ENCODE assay signal across 8 mouse cellular contexts in the genomic region with DNA sequence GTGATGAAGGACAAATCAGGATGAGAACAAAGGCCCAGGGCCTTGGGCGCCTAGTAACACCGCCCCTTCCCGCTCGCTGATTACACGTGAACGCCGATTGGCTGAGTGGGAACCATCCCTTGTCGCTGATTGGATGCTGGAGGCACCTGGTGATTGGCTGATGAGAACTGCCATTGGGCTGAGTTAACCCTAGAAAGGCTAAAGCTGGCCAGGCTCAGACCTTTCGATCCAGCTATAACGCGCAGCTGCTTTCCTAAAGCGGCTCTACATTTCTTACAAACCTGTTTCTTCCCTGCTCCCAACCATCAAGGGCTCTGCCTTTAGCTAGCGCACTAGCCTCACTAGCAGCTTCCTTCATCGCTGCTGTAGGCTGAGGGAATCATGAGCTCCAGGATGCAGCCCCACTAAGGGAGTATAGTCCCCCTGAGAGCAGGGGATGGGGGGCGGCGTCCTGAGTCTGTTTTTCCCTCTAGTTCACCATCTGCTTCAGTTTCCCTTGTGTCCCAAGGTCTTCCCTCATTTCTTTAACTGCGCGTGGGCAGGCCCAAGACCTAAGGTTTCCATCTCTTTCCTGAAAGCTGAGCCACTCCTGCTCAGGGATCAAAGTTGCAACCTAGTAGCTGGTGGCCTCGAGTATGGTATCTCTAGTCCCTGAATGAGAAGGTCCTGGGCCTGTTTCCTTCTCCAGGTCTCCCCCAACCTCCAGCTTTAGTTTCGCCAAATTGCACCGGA. TPM values are rescaled to one million over a fixed set of nuclear protein-coding genes. Genes with fewer than 3 reads are reported as not detected.
DNase-seq lines count a peak whose midpoint lies in the region; ATAC-seq and TF ChIP-seq lines count a peak whose summit lies in the region.

No protein-coding gene starts in this region.

- H3K27ac ChIP-seq in heart, embryonic 12.5 days (ENCODE audit: poor library complexity, severe bottlenecking): peak overlapping the region; percentile 84
- H3K27ac ChIP-seq in kidney, postnatal 0 days: peak overlapping the region; percentile 88
- H3K27ac ChIP-seq in liver, embryonic 11.5 days (ENCODE audit: low read depth, low read length): peak overlapping the region; percentile 87
- H3K27ac ChIP-seq in stomach, embryonic 14.5 days (ENCODE audit: low read length): peak overlapping the region; percentile 84

- no peaks in the 10 kb centered on the region for H3K9me3 ChIP-seq in heart, embryonic 12.5 days (replicated peaks)
- H3K9me3 ChIP-seq in kidney, postnatal 0 days (replicated peaks; ENCODE audit: low read length): no peaks in the 10 kb centered on the region
- H3K9me3 ChIP-seq in liver, embryonic 11.5 days (ENCODE audit: control insufficient read depth, low read length): no peaks in the 10 kb centered on the region
- H3K9me3 ChIP-seq in stomach, embryonic 14.5 days (ENCODE audit: control insufficient read depth, low read depth, low read length): no peaks in the 10 kb centered on the region

- peak; percentile 90 for ATAC-seq in erythroid progenitor cell, adult 5-6 weeks (replicated peaks; ENCODE audit: low FRiP score, poor library complexity, severe bottlenecking)
- ATAC-seq in heart, embryonic 12.5 days (ENCODE audit: insufficient number of reproducible peaks, low FRiP score): peak; percentile 92
- ATAC-seq in kidney, postnatal 0 days (replicated peaks; ENCODE audit: low FRiP score, low read depth): peak; percentile 92
- ATAC-seq in liver, embryonic 11.5 days (replicated peaks; ENCODE audit: low FRiP score): peak; percentile 87
- ATAC-seq in stomach, embryonic 14.5 days (ENCODE audit: insufficient number of reproducible peaks, insufficient read depth, low FRiP score, low read depth): peak; percentile 93

- H3K4me2 ChIP-seq in heart, embryonic 12.5 days: peak overlapping the region; percentile 95
- peak overlapping the region; percentile 99 for H3K4me2 ChIP-seq in kidney, postnatal 0 days (ENCODE audit: low read length)
- peak overlapping the region; percentile 99 for H3K4me2 ChIP-seq in liver, embryonic 11.5 days
- peak overlapping the region; percentile 89 for H3K4me2 ChIP-seq in stomach, embryonic 14.5 days (replicated peaks; ENCODE audit: low read depth, low read length)

- H3K4me3 ChIP-seq in heart, embryonic 12.5 days: peak overlapping the region; percentile 81
- H3K4me3 ChIP-seq in kidney, postnatal 0 days (replicated peaks; ENCODE audit: low read depth, low read length): peak overlapping the region; percentile 72
- peak overlapping the region; percentile 83 for H3K4me3 ChIP-seq in liver, embryonic 11.5 days (ENCODE audit: low read depth, low read length)
- peak overlapping the region; percentile 70 for H3K4me3 ChIP-seq in stomach, embryonic 14.5 days (ENCODE audit: low read depth, low read length)

- peak; percentile 93 for DNase-seq in CD4-positive helper T cell, adult 2 months (ENCODE audit: low read depth, low spot score)
- DNase-seq in brain, embryonic 18.5 days (ENCODE audit: low read depth, low spot score): peak; percentile 98
- peak; percentile 99 for DNase-seq in kidney, postnatal 0 days (ENCODE audit: low spot score)
- peak; percentile 83 for DNase-seq in liver, embryonic 11.5 days (ENCODE audit: low spot score)
- peak; percentile 93 for DNase-seq in naive thymus-derived CD4-positive, alpha-beta T cell, adult 2 months (ENCODE audit: low read depth)

- H3K27me3 ChIP-seq in heart, embryonic 12.5 days (replicated peaks): 0 out of 2 replicates have a peak, but pooled peaks cover 5% of the 10 kb centered on the region
- no peaks in the 10 kb centered on the region for H3K27me3 ChIP-seq in kidney, postnatal 0 days (ENCODE audit: insufficient read depth, low read length)
- H3K27me3 ChIP-seq in liver, embryonic 11.5 days (replicated peaks; ENCODE audit: control insufficient read depth, insufficient read depth, low read length): 0 out of 2 replicates have a peak, but pooled peaks cover 2% of the 10 kb centered on the region
- no peaks in the 10 kb centered on the region for H3K27me3 ChIP-seq in stomach, embryonic 14.5 days (ENCODE audit: control insufficient read depth, insufficient read depth, low read length)

- peak overlapping the region; percentile 78 for H3K9ac ChIP-seq in heart, embryonic 12.5 days
- peak overlapping the region; percentile 69 for H3K9ac ChIP-seq in kidney, postnatal 0 days (ENCODE audit: low read depth, low read length)
- H3K9ac ChIP-seq in liver, embryonic 11.5 days (ENCODE audit: low read depth, low read length): peak overlapping the region; percentile 65
- H3K9ac ChIP-seq in stomach, embryonic 14.5 days (replicated peaks; ENCODE audit: low read depth, low read length): peak overlapping the region; percentile 67; the same call in 1 of the 2 replicates

- no peak for TF ChIP-seq CTCF in kidney, postnatal 0 days (IDR thresholded peaks at IDR 0.05; ENCODE audit: low read depth)

- peaks cover 21% of the 10 kb centered on the region for H3K36me3 ChIP-seq in heart, embryonic 12.5 days
- no peaks in the 10 kb centered on the region for H3K36me3 ChIP-seq in kidney, postnatal 0 days (ENCODE audit: insufficient read depth, low read length)
- peaks cover 6% of the 10 kb centered on the region for H3K36me3 ChIP-seq in liver, embryonic 11.5 days (ENCODE audit: control insufficient read depth, insufficient read depth, low read length)
- peaks cover 19% of the 10 kb centered on the region for H3K36me3 ChIP-seq in stomach, embryonic 14.5 days (ENCODE audit: control insufficient read depth, insufficient read depth, low read length)

- H3K4me1 ChIP-seq in heart, embryonic 12.5 days (replicated peaks): peaks cover 33% of the 10 kb centered on the region
- H3K4me1 ChIP-seq in kidney, postnatal 0 days (replicated peaks; ENCODE audit: insufficient read depth, low read length): peaks cover 15% of the 10 kb centered on the region
- H3K4me1 ChIP-seq in liver, embryonic 11.5 days (replicated peaks; ENCODE audit: control insufficient read depth, insufficient read depth, low read length): peaks cover 17% of the 10 kb centered on the region
- peaks cover 11% of the 10 kb centered on the region for H3K4me1 ChIP-seq in stomach, embryonic 14.5 days (ENCODE audit: control insufficient read depth, insufficient read depth, low read length)

- WGBS in heart, embryonic 12.5 days: under 1% methylated on average over 21 of the region's 21 CpGs
- under 1% methylated on average over 21 of the region's 21 CpGs for WGBS in kidney, postnatal 0 days
- WGBS in liver, embryonic 11.5 days: under 1% methylated on average over 21 of the region's 21 CpGs
- 1% methylated on average over 21 of the region's 21 CpGs for WGBS in stomach, embryonic 14.5 days

RNA-seq across cellular contexts. Expression of a gene that starts 3.0 kb away (rescaled TPM):
- 4.0 and 6.7 TPM in 2 replicates for total RNA-seq in erythroid progenitor cell, adult 5-6 weeks (2015; ENCODE audit: low replicate concordance)
- total RNA-seq in erythroid progenitor cell, adult 5-6 weeks (2017; ENCODE audit: low replicate concordance): 2.3 and 35.3 TPM in 2 replicates
- 75.4 and 78.7 TPM in 2 replicates for polyA plus RNA-seq in heart, embryonic 12.5 days (2016; fragmentation: Nextera tagmentation; extraction: Ambion mirVana)
- 75.6 and 83.9 TPM in 2 replicates for polyA plus RNA-seq in kidney, postnatal 0 days (2015; fragmentation: Nextera tagmentation; extraction: Ambion mirVana)
- polyA plus RNA-seq in liver, embryonic 11.5 days (2014; fragmentation: Nextera tagmentation; extraction: Ambion mirVana): 42.5 and 47.9 TPM in 2 replicates
- polyA plus RNA-seq in stomach, embryonic 14.5 days (2014; fragmentation: Nextera tagmentation; extraction: Ambion mirVana): 97.9 and 102 TPM in 2 replicates

RNA-seq across cellular contexts. Expression of a gene that starts 3.1 kb away (rescaled TPM):
- total RNA-seq in erythroid progenitor cell, adult 5-6 weeks (2015; ENCODE audit: low replicate concordance): not detected in 2 replicates
- total RNA-seq in erythroid progenitor cell, adult 5-6 weeks (2017; ENCODE audit: low replicate concordance): 0.98 TPM in 1 of 2 replicates, not detected in the other
- polyA plus RNA-seq in heart, embryonic 12.5 days (2016; fragmentation: Nextera tagmentation; extraction: Ambion mirVana): 10.2 and 10.4 TPM in 2 replicates
- polyA plus RNA-seq in kidney, postnatal 0 days (2015; fragmentation: Nextera tagmentation; extraction: Ambion mirVana): 21.8 and 22.0 TPM in 2 replicates
- 3.4 and 3.5 TPM in 2 replicates for polyA plus RNA-seq in liver, embryonic 11.5 days (2014; fragmentation: Nextera tagmentation; extraction: Ambion mirVana)
- 19.7 and 23.8 TPM in 2 replicates for polyA plus RNA-seq in stomach, embryonic 14.5 days (2014; fragmentation: Nextera tagmentation; extraction: Ambion mirVana)

RNA-seq across cellular contexts. Expression of a gene that starts 22.2 kb away (rescaled TPM):
- not detected in 2 replicates for total RNA-seq in erythroid progenitor cell, adult 5-6 weeks (2015; ENCODE audit: low replicate concordance)
- not detected in 2 replicates for total RNA-seq in erythroid progenitor cell, adult 5-6 weeks (2017; ENCODE audit: low replicate concordance)
- polyA plus RNA-seq in heart, embryonic 12.5 days (2016; fragmentation: Nextera tagmentation; extraction: Ambion mirVana): 5.2 and 5.6 TPM in 2 replicates
- 6.7 and 7.2 TPM in 2 replicates for polyA plus RNA-seq in kidney, postnatal 0 days (2015; fragmentation: Nextera tagmentation; extraction: Ambion mirVana)
- polyA plus RNA-seq in liver, embryonic 11.5 days (2014; fragmentation: Nextera tagmentation; extraction: Ambion mirVana): 6.4 and 8.8 TPM in 2 replicates
- polyA plus RNA-seq in stomach, embryonic 14.5 days (2014; fragmentation: Nextera tagmentation; extraction: Ambion mirVana): 13.7 and 17.6 TPM in 2 replicates

RNA-seq across cellular contexts. Expression of a gene that starts 27.9 kb away (rescaled TPM):
- total RNA-seq in erythroid progenitor cell, adult 5-6 weeks (2015; ENCODE audit: low replicate concordance): 14.4 and 14.7 TPM in 2 replicates
- total RNA-seq in erythroid progenitor cell, adult 5-6 weeks (2017; ENCODE audit: low replicate concordance): 27.6 and 28.1 TPM in 2 replicates
- 93.2 and 96.6 TPM in 2 replicates for polyA plus RNA-seq in heart, embryonic 12.5 days (2016; fragmentation: Nextera tagmentation; extraction: Ambion mirVana)
- 115 and 129 TPM in 2 replicates for polyA plus RNA-seq in kidney, postnatal 0 days (2015; fragmentation: Nextera tagmentation; extraction: Ambion mirVana)
- polyA plus RNA-seq in liver, embryonic 11.5 days (2014; fragmentation: Nextera tagmentation; extraction: Ambion mirVana): 96.4 and 99.1 TPM in 2 replicates
- polyA plus RNA-seq in stomach, embryonic 14.5 days (2014; fragmentation: Nextera tagmentation; extraction: Ambion mirVana): 127 and 136 TPM in 2 replicates

RNA-seq across cellular contexts. Expression of a gene that starts 31.7 kb away (rescaled TPM):
- 26.4 and 28.1 TPM in 2 replicates for total RNA-seq in erythroid progenitor cell, adult 5-6 weeks (2015; ENCODE audit: low replicate concordance)
- 32.6 and 39.0 TPM in 2 replicates for total RNA-seq in erythroid progenitor cell, adult 5-6 weeks (2017; ENCODE audit: low replicate concordance)
- polyA plus RNA-seq in heart, embryonic 12.5 days (2016; fragmentation: Nextera tagmentation; extraction: Ambion mirVana): 22.0 and 22.6 TPM in 2 replicates
- 11.1 and 11.2 TPM in 2 replicates for polyA plus RNA-seq in kidney, postnatal 0 days (2015; fragmentation: Nextera tagmentation; extraction: Ambion mirVana)
- 32.0 and 32.6 TPM in 2 replicates for polyA plus RNA-seq in liver, embryonic 11.5 days (2014; fragmentation: Nextera tagmentation; extraction: Ambion mirVana)
- polyA plus RNA-seq in stomach, embryonic 14.5 days (2014; fragmentation: Nextera tagmentation; extraction: Ambion mirVana): 19.2 and 19.6 TPM in 2 replicates

Comparison
In these comparisons a context has a peak if more than half of its experiments do, and no peak if none do; other contexts are left out.
1. Peak in every context shown above with its lines: DNase-seq, ATAC-seq, H3K4me3 ChIP-seq and H3K27ac ChIP-seq.